Mouse (Mus musculus) B cell, adult 67 days (primary cell): ENCODE results near the gene Magee1. TPM values are rescaled to one million over a fixed set of nuclear protein-coding genes. Genes with fewer than 3 reads are reported as not detected.

ENCODE experiments used
- total RNA-seq, 2 experiments: library from RNA; stranded (reverse); gene quantifications; 4 replicates each; pipeline ENCODE4 v1.2.4; 2023

The Magee1 gene
- 1 to 10 TPM; 1.2 to 2.5 TPM for total RNA-seq

GRCm38 (mm10) chrX:105120275-105121226 lies at the start of gene Magee1:
TSS of gene Magee1 (plus strand) at chrX:105120378.

DNA sequence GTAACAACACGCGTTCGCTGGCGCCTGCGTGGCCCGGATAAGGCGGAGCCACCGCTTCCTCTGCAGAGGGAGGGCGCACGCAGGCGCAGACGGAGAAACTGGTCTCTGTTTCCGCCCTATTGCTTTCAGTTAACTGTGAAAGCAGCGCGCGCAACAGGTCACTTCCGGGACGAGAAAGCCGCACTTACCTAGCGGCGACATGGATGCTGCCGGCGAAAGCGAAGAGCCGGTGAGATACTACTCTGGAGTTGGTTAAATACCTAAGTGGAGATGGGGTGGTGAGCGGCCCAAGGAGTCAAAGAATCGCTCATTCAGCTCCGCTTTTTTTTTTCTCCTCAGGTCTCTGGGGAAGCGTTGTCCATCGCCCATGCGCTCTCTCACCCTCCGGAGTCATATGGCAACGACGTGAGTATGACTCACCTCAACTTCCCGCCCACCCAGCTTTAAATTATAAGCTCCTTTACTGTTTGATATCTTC lies 40.5 kb upstream of the Magee1 start, which contains the start of gene Pbdc1:
TSS of gene Pbdc1 (plus strand) at position 142 of the 478 bp plus-strand sequence.

Other genes starting within 250 kb of the Magee1 start
- 10 to 100 TPM; 46.1 to 56.5 TPM for gene Pbdc1, start 40.6 kb upstream of the Magee1 start, total RNA-seq